Mouse (Mus musculus) left cerebral cortex, adult 18-20 months (tissue): Measurements from ENCODE around the gene Mllt1. TPM values are rescaled to one million over a fixed set of nuclear protein-coding genes. Genes with fewer than 3 reads are reported as not detected.

Experiments
- total RNA-seq, 2 experiments: library from RNA; stranded (reverse); gene quantifications; 2 replicates each; pipeline ENCODE4 v1.2.3; 2021

The Mllt1 gene
- total RNA-seq, 2 experiments from 2014 or later: 86.7 to 95.8 TPM

Other genes starting within 250 kb of the Mllt1 start
- 100 to 1,000 TPM; 218 to 234 TPM for gene Ndufa11, start 217.6 kb downstream of the Mllt1 start, total RNA-seq
- 10 to 100 TPM in 1 of 2 experiments, 1 to 10 TPM in 1; 9.6 to 13.5 TPM for gene Vmac, start 217.4 kb downstream of the Mllt1 start, total RNA-seq
- 1 to 10 TPM; 3.4 to 4.7 TPM for gene Nrtn, start 177.9 kb downstream of the Mllt1 start, total RNA-seq
- 10 to 100 TPM; 61.8 to 63.0 TPM for gene Dus3l, start 170.7 kb downstream of the Mllt1 start, total RNA-seq
- gene Prr22, start 165.2 kb downstream of the Mllt1 start, total RNA-seq: 1 to 10 TPM in 1 of 2 experiments, under 1 TPM in 1; 0.88 to 1.1 TPM
- 1 to 10 TPM; 2.6 to 2.7 TPM for gene Rfx2, start 104.4 kb downstream of the Mllt1 start, total RNA-seq
- gene Acsbg2, start 61.0 kb downstream of the Mllt1 start, total RNA-seq: not detected
- gene 1700061G19Rik, start 59.9 kb downstream of the Mllt1 start, total RNA-seq: under 1 TPM; 0.14 to 0.40 TPM
- not detected for gene Acer1, start 46.7 kb upstream of the Mllt1 start, total RNA-seq
- 10 to 100 TPM; 63.8 to 67.7 TPM for gene Clpp, start 54.9 kb upstream of the Mllt1 start, total RNA-seq
- gene Alkbh7, start 61.9 kb upstream of the Mllt1 start, total RNA-seq: 10 to 100 TPM; 26.1 to 28.1 TPM
- under 1 TPM in 1 of 2 experiments, not detected in 1; 0.82 TPM for gene Pspn, start 64.6 kb upstream of the Mllt1 start, total RNA-seq
- gene Gtf2f1, start 75.9 kb upstream of the Mllt1 start, total RNA-seq: 10 to 100 TPM; 60.7 to 64.5 TPM
- under 1 TPM in 1 of 2 experiments, not detected in 1; 0.49 TPM for gene Gm17949, start 76.1 kb upstream of the Mllt1 start, total RNA-seq
- gene Khsrp, start 96.1 kb upstream of the Mllt1 start, total RNA-seq: 100 to 1,000 TPM; 106 to 108 TPM
- gene Slc25a41, start 106.2 kb upstream of the Mllt1 start, total RNA-seq: under 1 TPM in 1 of 2 experiments, not detected in 1; 0.40 TPM
- gene Crb3, start 123.7 kb upstream of the Mllt1 start, total RNA-seq: 1 to 10 TPM in 1 of 2 experiments, under 1 TPM in 1; 0.68 to 1.6 TPM
- gene Slc25a23, start 124.4 kb upstream of the Mllt1 start, total RNA-seq: 100 to 1,000 TPM; 314 to 325 TPM
- 1 to 10 TPM; 1.2 to 1.8 TPM for gene Dennd1c, start 143.1 kb upstream of the Mllt1 start, total RNA-seq
- gene Tubb4a, start 152.4 kb upstream of the Mllt1 start, total RNA-seq: 100 to 1,000 TPM; 543 to 577 TPM
- under 1 TPM; 0.37 to 0.52 TPM for gene Tnfsf9, start 169.9 kb upstream of the Mllt1 start, total RNA-seq
- not detected for gene Cd70, start 214.4 kb upstream of the Mllt1 start, total RNA-seq